In genomic region chrX:119621697-119622096, GRCm38 (mm10) we compare ENCODE assay signal across 13 mouse cellular contexts.
"Had no signal": no experiment of that assay in that cellular context is flagged by ENCODE, and none has a peak within 500 bp of the region (broad histone marks: within the 10 kb centered on the region; RNA-seq: fewer than 3 reads in every experiment).

No protein-coding gene starts in this region.

- DNase-seq: gastrocnemius, adult 2 months; gastrocnemius, postnatal 10 days; gastrocnemius, postnatal 25 days; heart, adult 18-20 months; heart, postnatal 14 days; heart, postnatal 36 days; kidney, adult 11 months; kidney, adult 2 months; kidney, adult 9 months; kidney, postnatal 14 days; kidney, postnatal 36 days; layer of hippocampus, postnatal 36 days; left cerebral cortex, postnatal 4 days had no signal
